Mouse (Mus musculus) heart, postnatal 4 days (tissue): ENCODE measurements at regions not wholly inside any gene's neighbourhood (a gene's known extent, or its start where the extent isn't known, plus 50 kb on each side); places are given as distances from the start of the nearest gene placed in this dataset.
"Not testable (repeated sequence)": the region's sequence is repeated elsewhere in the genome, so short reads cannot be mapped to it uniquely, and the experiment has no call there.

ENCODE experiments used
- DNase-seq: peaks from one replicate; pipeline ENCODE4 v3.0.0; 2021

- DNase-seq: no peak
Observed at GRCm38 (mm10) chr6:140222534-140223324, 181.5 kb upstream of the Plcz1 start.

GRCm38 (mm10) chr6:140221653-140222272 lies 180.5 kb upstream of the Plcz1 start:
- no peak for DNase-seq

GRCm38 (mm10) chr6:140218789-140219188 lies 177.5 kb upstream of the Plcz1 start:
- DNase-seq: no peak

- no peak for DNase-seq
Observed at GRCm38 (mm10) chr6:140212403-140212802, 171.1 kb upstream of the Plcz1 start.

- DNase-seq: no peak
Observed at GRCm38 (mm10) chr6:140210141-140210540, 168.9 kb upstream of the Plcz1 start.

- no peak for DNase-seq
Observed at GRCm38 (mm10) chr6:140209083-140209482, 167.8 kb upstream of the Plcz1 start.

- DNase-seq: no peak
Observed at GRCm38 (mm10) chr6:140208375-140208774, 167.1 kb upstream of the Plcz1 start.

- DNase-seq: not testable (repeated sequence)
Observed at GRCm38 (mm10) chr6:140206676-140207075, 165.4 kb upstream of the Plcz1 start.

- DNase-seq: no peak
Observed at GRCm38 (mm10) chr6:140201356-140201755, 160.1 kb upstream of the Plcz1 start.

GRCm38 (mm10) chr6:140200322-140200721 lies 159.1 kb upstream of the Plcz1 start:
- DNase-seq: no peak

GRCm38 (mm10) chr6:140198036-140198435 lies 156.8 kb upstream of the Plcz1 start:
- DNase-seq: no peak

GRCm38 (mm10) chr6:140197113-140197675 lies 155.9 kb upstream of the Plcz1 start:
- DNase-seq: no peak

- no peak for DNase-seq
Observed at GRCm38 (mm10) chr6:140194276-140194675, 153.0 kb upstream of the Plcz1 start.

GRCm38 (mm10) chr6:140193084-140193939 lies 152.1 kb upstream of the Plcz1 start:
- peak; percentile 62 for DNase-seq

GRCm38 (mm10) chr6:140192526-140192925 lies 151.3 kb upstream of the Plcz1 start:
- no peak for DNase-seq

GRCm38 (mm10) chr6:140191341-140191740 lies 150.1 kb upstream of the Plcz1 start:
- DNase-seq: no peak

- no peak for DNase-seq
Observed at GRCm38 (mm10) chr6:140189601-140190000, 148.3 kb upstream of the Plcz1 start.

- DNase-seq: no peak
Observed at GRCm38 (mm10) chr6:140187733-140188132, 146.5 kb upstream of the Plcz1 start.

- DNase-seq: no peak
Observed at GRCm38 (mm10) chr6:140187106-140187505, 145.8 kb upstream of the Plcz1 start.

- no peak for DNase-seq
Observed at GRCm38 (mm10) chr6:140179999-140180398, 138.7 kb upstream of the Plcz1 start.

GRCm38 (mm10) chr6:140178425-140179193 lies 137.4 kb upstream of the Plcz1 start:
- DNase-seq: no peak

GRCm38 (mm10) chr6:140172716-140173115 lies 131.5 kb upstream of the Plcz1 start:
- DNase-seq: no peak
